Mouse (Mus musculus): ENCODE data around the gene Timm8b. TPM values are rescaled to one million over a fixed set of nuclear protein-coding genes. Genes with fewer than 3 reads are reported as not detected.

The Timm8b gene
- polyA plus RNA-seq (2016; fragmentation: Nextera tagmentation; extraction: Ambion mirVana), result 290 and 305 TPM in 2 replicates

- peaks cover 49% of the 10 kb centered on the region for H3K36me3 ChIP-seq
- under 1% methylated on average over 48 of the region's 48 CpGs for WGBS
Measured at GRCm38 (mm10) chr9:50603189-50603997, at the start of gene Timm8b, which contains the start of gene Sdhd. TSS of gene Timm8b (plus strand) at chr9:50603910. TSS of gene Sdhd (minus strand) at chr9:50603812.

DNA sequence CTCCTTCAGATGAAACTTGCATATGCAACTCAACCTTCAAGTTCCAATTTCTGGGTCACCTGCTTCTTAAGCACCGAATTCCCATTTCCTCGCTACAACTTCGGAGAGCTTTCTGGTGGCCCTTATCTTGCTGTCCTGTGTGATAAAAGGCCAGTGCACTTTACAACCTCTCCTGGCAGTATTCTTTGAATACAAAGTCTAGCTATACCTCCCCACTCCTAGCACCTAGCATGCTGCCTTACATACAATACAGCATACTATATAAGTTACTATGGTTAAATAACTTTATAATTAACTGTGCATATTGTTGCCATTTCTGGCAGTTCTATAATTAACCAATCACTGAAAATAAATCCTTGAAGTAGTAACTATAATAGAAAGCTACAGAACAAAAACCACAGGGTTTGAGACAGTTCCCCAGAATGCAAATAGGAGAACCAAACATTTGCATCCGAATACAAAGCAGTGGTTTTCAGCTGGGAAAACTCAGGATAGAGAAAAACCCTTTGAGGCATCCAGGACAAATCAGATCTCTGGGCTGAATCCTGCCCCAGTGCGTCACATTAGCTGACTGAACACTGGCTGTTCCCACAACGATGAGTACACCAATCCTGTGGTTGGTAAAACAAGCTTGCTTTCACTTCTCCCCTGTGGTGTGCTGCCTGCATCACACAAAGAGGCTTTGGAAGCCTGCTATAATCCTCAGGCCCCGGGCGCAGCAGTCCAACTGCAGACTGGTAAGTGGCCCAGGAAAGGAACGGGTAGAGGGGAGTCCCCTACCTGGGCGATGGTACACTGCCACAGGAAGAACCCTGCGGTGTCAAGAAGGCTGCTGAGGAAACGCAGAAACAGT lies 49.2 kb upstream of the Timm8b start, which contains the start of gene Il18:
Il18 (plus strand) TSS at position 587 of the 853 bp plus-strand sequence.
- no peaks in the 10 kb centered on the region for H3K36me3 ChIP-seq
- H3K4me1 ChIP-seq (replicated peaks), result 0 out of 2 replicates have a peak, but pooled peaks cover 6% of the 10 kb centered on the region
- 17% methylated on average over 12 of the region's 12 CpGs for WGBS
- peak within 1 kb of the TSS; percentile 40 for H3K4me2 ChIP-seq
- H3K9ac ChIP-seq, result no peak within 1 kb of the TSS
- H3K27me3 ChIP-seq (replicated peaks), result no peaks in the 10 kb centered on the region
- H3K9me3 ChIP-seq (replicated peaks), result no peaks in the 10 kb centered on the region
- no peak for ATAC-seq (ENCODE audit: insufficient number of reproducible peaks, low FRiP score)
- H3K27ac ChIP-seq (ENCODE audit: poor library complexity, severe bottlenecking), result no peak within 1 kb of the TSS
- no peak within 1 kb of the TSS for H3K4me3 ChIP-seq

More at GRCm38 (mm10) chr9:50603189-50603997, at the start of gene Timm8b, which contains the start of gene Sdhd:
- peak within 1 kb of the TSS; percentile 76 for H3K4me2 ChIP-seq
- peak within 1 kb of the TSS; percentile 91 for H3K9ac ChIP-seq
- peaks cover 37% of the 10 kb centered on the region for H3K4me1 ChIP-seq (replicated peaks)
- peak; percentile 97 for ATAC-seq (ENCODE audit: insufficient number of reproducible peaks, low FRiP score)
- H3K27ac ChIP-seq (ENCODE audit: poor library complexity, severe bottlenecking), result peak within 1 kb of the TSS; percentile 91
- peak within 1 kb of the TSS; percentile 91 for H3K4me3 ChIP-seq
- no peaks in the 10 kb centered on the region for H3K9me3 ChIP-seq (replicated peaks)
- no peaks in the 10 kb centered on the region for H3K27me3 ChIP-seq (replicated peaks)

DNA sequence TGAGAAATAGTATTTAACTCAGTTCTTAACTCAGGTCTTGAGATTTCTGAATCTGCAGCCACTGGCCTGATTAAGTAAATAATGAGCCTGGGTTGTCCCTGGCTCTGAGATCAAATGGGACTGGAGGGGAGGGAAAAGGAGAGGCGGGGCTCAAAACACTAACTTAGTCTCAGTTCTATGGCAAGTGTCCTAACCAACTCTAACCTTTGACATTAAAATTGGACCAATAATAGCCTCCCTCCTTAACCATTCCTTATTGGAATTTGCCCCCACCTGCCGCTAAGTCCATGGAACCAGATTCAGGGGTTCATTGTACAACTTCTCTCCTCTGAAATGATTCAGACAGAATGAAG lies 48.6 kb upstream of the Timm8b start, which contains the start of gene Bco2:
Bco2 (minus strand) TSS at position 88 of the 353 bp plus-strand sequence.
- peak within 1 kb of the TSS; percentile 40 for H3K4me2 ChIP-seq
- H3K27me3 ChIP-seq (replicated peaks), result no peaks in the 10 kb centered on the region
- WGBS, result 44% methylated on average over 2 of the region's 2 CpGs
- H3K4me3 ChIP-seq, result no peak within 1 kb of the TSS
- H3K9ac ChIP-seq, result no peak within 1 kb of the TSS
- H3K4me1 ChIP-seq (replicated peaks), result 0 out of 2 replicates have a peak, but pooled peaks cover 6% of the 10 kb centered on the region
- H3K36me3 ChIP-seq, result no peaks in the 10 kb centered on the region
- ATAC-seq (ENCODE audit: insufficient number of reproducible peaks, low FRiP score), result no peak
- H3K9me3 ChIP-seq (replicated peaks), result no peaks in the 10 kb centered on the region
- H3K27ac ChIP-seq (ENCODE audit: poor library complexity, severe bottlenecking), result no peak within 1 kb of the TSS

- H3K9me3 ChIP-seq (replicated peaks), result peaks cover 7% of the 10 kb centered on the region
- no peak within 1 kb of the TSS for H3K27ac ChIP-seq (ENCODE audit: poor library complexity, severe bottlenecking)
- no peaks in the 10 kb centered on the region; the same call in 1 of the 2 replicates for H3K27me3 ChIP-seq (replicated peaks)
- 79% methylated on average over 38 of the region's 38 CpGs for WGBS
- no peak within 1 kb of the TSS for H3K4me3 ChIP-seq
- no peak within 1 kb of the TSS for H3K4me2 ChIP-seq
- no peak within 1 kb of the TSS for H3K9ac ChIP-seq
- no peaks in the 10 kb centered on the region for H3K36me3 ChIP-seq
- peaks cover 8% of the 10 kb centered on the region; the same call in 1 of the 2 replicates for H3K4me1 ChIP-seq (replicated peaks)
- ATAC-seq (ENCODE audit: insufficient number of reproducible peaks, low FRiP score), result no peak
Measured at GRCm38 (mm10) chr9:50561145-50561917, 42.4 kb upstream of the Timm8b start, which contains the start of gene Tex12. TSS of gene Tex12 (minus strand) at chr9:50561325.

DNA sequence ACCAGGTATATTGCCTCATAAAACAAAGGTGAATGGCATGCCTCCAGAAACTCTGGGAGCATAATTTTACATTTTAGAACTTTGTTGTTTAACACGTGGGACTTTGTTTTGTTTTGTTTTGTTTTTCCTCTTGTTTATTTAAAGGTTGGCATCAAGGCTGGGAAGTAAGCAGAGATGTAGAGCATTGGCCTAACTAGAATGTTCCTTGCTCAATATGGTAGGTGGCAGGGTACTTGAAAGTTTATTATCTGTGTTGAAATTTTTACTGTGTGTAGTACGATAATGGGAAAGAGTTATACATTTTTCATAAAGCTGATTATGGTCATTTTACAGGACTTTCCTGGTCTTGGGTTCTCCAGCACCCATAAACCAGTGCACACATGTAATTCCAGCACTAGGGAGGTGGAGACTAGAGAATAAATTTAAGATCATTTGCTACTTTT lies 41.8 kb upstream of the Timm8b start:
- Histone ChIP-seq H3K9me3 (replicated peaks) (peaks cover 7% of the 10 kb centered on the region), H3K27ac (ENCODE audit: poor library complexity, severe bottlenecking) (no peak overlapping the region), H3K4me2 (no peak overlapping the region), H3K27me3 (replicated peaks) (no peaks in the 10 kb centered on the region; the same call in 1 of the 2 replicates), H3K4me1 (replicated peaks) (peaks cover 8% of the 10 kb centered on the region; the same call in 1 of the 2 replicates), H3K9ac (no peak overlapping the region), H3K4me3 (no peak overlapping the region), H3K36me3 (no peaks in the 10 kb centered on the region)
- ATAC-seq (ENCODE audit: insufficient number of reproducible peaks, low FRiP score), result no peak
- WGBS, result 82% methylated on average over 2 of the region's 2 CpGs

GRCm38 (mm10) chr9:50565173-50565572 lies 38.5 kb upstream of the Timm8b start:
- no peak for ATAC-seq (ENCODE audit: insufficient number of reproducible peaks, low FRiP score)

GRCm38 (mm10) chr9:50565940-50566339 lies 37.8 kb upstream of the Timm8b start:
- no peak for ATAC-seq (ENCODE audit: insufficient number of reproducible peaks, low FRiP score)
- Histone ChIP-seq H3K4me2 (no peak overlapping the region), H3K27ac (ENCODE audit: poor library complexity, severe bottlenecking) (no peak overlapping the region), H3K4me3 (no peak overlapping the region), H3K9ac (no peak overlapping the region), H3K27me3 (replicated peaks) (no peaks in the 10 kb centered on the region; the same call in 1 of the 2 replicates), H3K36me3 (no peaks in the 10 kb centered on the region), H3K4me1 (replicated peaks) (peaks cover 8% of the 10 kb centered on the region; the same call in 1 of the 2 replicates), H3K9me3 (replicated peaks) (peaks cover 5% of the 10 kb centered on the region)
- 32% methylated on average over 4 of the region's 4 CpGs for WGBS

More at GRCm38 (mm10) chr9:50565173-50565572, 38.5 kb upstream of the Timm8b start:
- Histone ChIP-seq H3K4me2 (no peak overlapping the region), H3K36me3 (no peaks in the 10 kb centered on the region), H3K9ac (no peak overlapping the region), H3K4me1 (replicated peaks) (peaks cover 8% of the 10 kb centered on the region; the same call in 1 of the 2 replicates), H3K4me3 (no peak overlapping the region), H3K27ac (ENCODE audit: poor library complexity, severe bottlenecking) (no peak overlapping the region), H3K9me3 (replicated peaks) (peaks cover 7% of the 10 kb centered on the region), H3K27me3 (replicated peaks) (no peaks in the 10 kb centered on the region; the same call in 1 of the 2 replicates)
- WGBS, result 64% methylated on average over 7 of the region's 7 CpGs

- no peak for ATAC-seq (ENCODE audit: insufficient number of reproducible peaks, low FRiP score)
- peaks cover 8% of the 10 kb centered on the region; the same call in 1 of the 2 replicates for H3K4me1 ChIP-seq (replicated peaks)
- no peaks in the 10 kb centered on the region for H3K9me3 ChIP-seq (replicated peaks)
- no peaks in the 10 kb centered on the region for H3K27me3 ChIP-seq (replicated peaks)
- H3K4me3 ChIP-seq, result no peak overlapping the region
- no peak overlapping the region for H3K4me2 ChIP-seq
- no peaks in the 10 kb centered on the region for H3K36me3 ChIP-seq
- no peak overlapping the region for H3K27ac ChIP-seq (ENCODE audit: poor library complexity, severe bottlenecking)
- 74% methylated on average over 4 of the region's 4 CpGs for WGBS
- H3K9ac ChIP-seq, result no peak overlapping the region
Measured at GRCm38 (mm10) chr9:50567372-50567771, 36.3 kb upstream of the Timm8b start.

- WGBS, result 79% methylated on average over 2 of the region's 2 CpGs
- no peak for ATAC-seq (ENCODE audit: insufficient number of reproducible peaks, low FRiP score)
Measured at GRCm38 (mm10) chr9:50567881-50568280, 35.8 kb upstream of the Timm8b start.

More at GRCm38 (mm10) chr9:50567881-50568280, 35.8 kb upstream of the Timm8b start:
- Histone ChIP-seq H3K4me1 (replicated peaks) (peaks cover 8% of the 10 kb centered on the region; the same call in 1 of the 2 replicates), H3K27ac (ENCODE audit: poor library complexity, severe bottlenecking) (no peak overlapping the region), H3K27me3 (replicated peaks) (no peaks in the 10 kb centered on the region), H3K4me3 (no peak overlapping the region), H3K9me3 (replicated peaks) (no peaks in the 10 kb centered on the region), H3K36me3 (no peaks in the 10 kb centered on the region), H3K4me2 (no peak overlapping the region), H3K9ac (no peak overlapping the region)

Data from heart, embryonic 12.5 days (tissue).